Mouse (Mus musculus): Measurements from ENCODE around the gene Traf5.
A peak's percentile ranks its signal among the peaks of the same experiment; 100 is the strongest.

Traf5 gene

GRCm38 (mm10) chr1:192091806-192092772, at the start of gene Traf5:
Gene Traf5 (minus strand): TSS chr1:192092559.
- DNase-seq (ENCODE audit: low read depth, low spot score): peak; percentile 88

- no peak for DNase-seq (ENCODE audit: low read depth, low spot score)
Observed at GRCm38 (mm10) chr1:192140313-192140712, 48.0 kb upstream of the Traf5 start.

GRCm38 (mm10) chr1:192137926-192138910, 45.9 kb upstream of the Traf5 start, which contains the start of gene Rcor3:
Gene Rcor3 (minus strand): TSS chr1:192138062.
- DNase-seq (ENCODE audit: low read depth, low spot score): peak; percentile 78

- peak; percentile 29 for DNase-seq (ENCODE audit: low read depth, low spot score)
Observed at GRCm38 (mm10) chr1:192137291-192137925, 45.0 kb upstream of the Traf5 start.

GRCm38 (mm10) chr1:192136561-192137290, 44.4 kb upstream of the Traf5 start:
- DNase-seq (ENCODE audit: low read depth, low spot score): peak; percentile 75

- DNase-seq (ENCODE audit: low read depth, low spot score): no peak
Observed at GRCm38 (mm10) chr1:192130202-192130601, 37.8 kb upstream of the Traf5 start.

- no peak for DNase-seq (ENCODE audit: low read depth, low spot score)
Observed at GRCm38 (mm10) chr1:192128343-192128742, 36.0 kb upstream of the Traf5 start.

- no peak for DNase-seq (ENCODE audit: low read depth, low spot score)
Observed at GRCm38 (mm10) chr1:192125761-192126160, 33.4 kb upstream of the Traf5 start.

- DNase-seq (ENCODE audit: low read depth, low spot score): no peak
Observed at GRCm38 (mm10) chr1:192116262-192116661, 23.9 kb upstream of the Traf5 start.

- DNase-seq (ENCODE audit: low read depth, low spot score): no peak
Observed at GRCm38 (mm10) chr1:192115378-192115777, 23.0 kb upstream of the Traf5 start.

GRCm38 (mm10) chr1:192109169-192109568, 16.8 kb upstream of the Traf5 start:
- DNase-seq (ENCODE audit: low read depth, low spot score): no peak

GRCm38 (mm10) chr1:192107352-192107751, 15.0 kb upstream of the Traf5 start:
- DNase-seq (ENCODE audit: low read depth, low spot score): no peak

GRCm38 (mm10) chr1:192105902-192106389, 13.6 kb upstream of the Traf5 start:
- no peak for DNase-seq (ENCODE audit: low read depth, low spot score)

- no peak for DNase-seq (ENCODE audit: low read depth, low spot score)
Observed at GRCm38 (mm10) chr1:192104021-192104420, 11.7 kb upstream of the Traf5 start.

GRCm38 (mm10) chr1:192103176-192103575, 10.8 kb upstream of the Traf5 start:
- DNase-seq (ENCODE audit: low read depth, low spot score): no peak

- DNase-seq (ENCODE audit: low read depth, low spot score): no peak
Observed at GRCm38 (mm10) chr1:192101359-192101758, 9.0 kb upstream of the Traf5 start.

GRCm38 (mm10) chr1:192100742-192101141, 8.4 kb upstream of the Traf5 start:
- DNase-seq (ENCODE audit: low read depth, low spot score): no peak

GRCm38 (mm10) chr1:192095626-192096025, 3.3 kb upstream of the Traf5 start:
- DNase-seq (ENCODE audit: low read depth, low spot score): no peak

GRCm38 (mm10) chr1:192094451-192095170, 2.3 kb upstream of the Traf5 start:
- DNase-seq (ENCODE audit: low read depth, low spot score): peak; percentile 46

Data from retina, postnatal 7 days (tissue).